Mouse (Mus musculus) thymus, postnatal 4 days (tissue): ENCODE measurements around the gene Spryd3.

ENCODE experiments used
- DNase-seq: peaks from one replicate; pipeline ENCODE4 v3.0.0; 2021

Gene Spryd3

GRCm38 (mm10) chr15:102112181-102112580 is 23.9 kb downstream of the Spryd3 start:
- no peak for DNase-seq

- DNase-seq, result no peak
Measured at GRCm38 (mm10) chr15:102111495-102111829, 24.6 kb downstream of the Spryd3 start.

- DNase-seq, result no peak
Measured at GRCm38 (mm10) chr15:102110701-102111494, 25.1 kb downstream of the Spryd3 start.

GRCm38 (mm10) chr15:102110271-102110670 is 25.8 kb downstream of the Spryd3 start:
- DNase-seq, result no peak

GRCm38 (mm10) chr15:102108651-102109525 is 27.1 kb downstream of the Spryd3 start:
- peak; percentile 87 for DNase-seq

- DNase-seq, result peak; percentile 88
Measured at GRCm38 (mm10) chr15:102107689-102108573, 28.1 kb downstream of the Spryd3 start.

- DNase-seq, result peak; percentile 53
Measured at GRCm38 (mm10) chr15:102106754-102107456, 29.1 kb downstream of the Spryd3 start.

- peak; percentile 68 for DNase-seq
Measured at GRCm38 (mm10) chr15:102105764-102106730, 30.0 kb downstream of the Spryd3 start.

- DNase-seq, result no peak
Measured at GRCm38 (mm10) chr15:102105360-102105759, 30.7 kb downstream of the Spryd3 start.

GRCm38 (mm10) chr15:102103947-102104555 is 32.0 kb downstream of the Spryd3 start:
- DNase-seq, result no peak

- DNase-seq, result no peak
Measured at GRCm38 (mm10) chr15:102103371-102103946, 32.6 kb downstream of the Spryd3 start.

- no peak for DNase-seq
Measured at GRCm38 (mm10) chr15:102102548-102103121, 33.4 kb downstream of the Spryd3 start.

- no peak for DNase-seq
Measured at GRCm38 (mm10) chr15:102101672-102102541, 34.1 kb downstream of the Spryd3 start.

- DNase-seq, result no peak
Measured at GRCm38 (mm10) chr15:102100996-102101671, 34.9 kb downstream of the Spryd3 start.

- peak; percentile 85 for DNase-seq
Measured at GRCm38 (mm10) chr15:102100161-102100981, 35.7 kb downstream of the Spryd3 start, which contains the start of gene Tns2. TSS of gene Tns2 (plus strand) at chr15:102100413.

GRCm38 (mm10) chr15:102099771-102100160 is 36.3 kb downstream of the Spryd3 start:
- DNase-seq, result no peak

GRCm38 (mm10) chr15:102099260-102099659 is 36.8 kb downstream of the Spryd3 start:
- no peak for DNase-seq
